Mouse (Mus musculus) kidney, postnatal 0 days (tissue): ENCODE measurements around the gene Eif4g3. TPM values are rescaled to one million over a fixed set of nuclear protein-coding genes. Genes with fewer than 3 reads are reported as not detected.

Experiments
- ATAC-seq: fragments of 200-750 bp; cut with Nextera tagmentation; replicated peaks from 2 replicates; pipeline ENCODE4 v1.8.0; 2017; ENCODE audit warnings: low read depth, moderate number of reproducible peaks, moderate TSS enrichment, moderate library complexity; ENCODE audit not compliant: low FRiP score
- DNase-seq: peaks from one replicate; pipeline ENCODE4 v3.0.0-alpha.2; 2016; ENCODE audit warnings: low spot score
- H3K27ac ChIP-seq: fragments of 300-500 bp; sonication (generic); 2 replicates; pipeline ENCODE4 v1.5.1; 2014; ENCODE audit warnings: mild to moderate bottlenecking
- H3K27me3 ChIP-seq: fragments of 300-500 bp; sonication (generic); 2 replicates; pipeline ENCODE4 v1.6.1; 2014; ENCODE audit warnings: low read length, mixed read lengths; ENCODE audit not compliant: insufficient read depth
- H3K36me3 ChIP-seq: fragments of 300-500 bp; sonication (generic); 2 replicates; pipeline ENCODE4 v1.6.1; 2014; ENCODE audit warnings: low read length, mixed read lengths; ENCODE audit not compliant: insufficient read depth
- H3K4me1 ChIP-seq: fragments of 300-500 bp; sonication (generic); replicated peaks from 2 replicates; pipeline ENCODE4 v1.6.1; 2014; ENCODE audit warnings: antibody characterized with exemption, low read length, mixed read lengths; ENCODE audit not compliant: insufficient read depth
- H3K4me2 ChIP-seq: fragments of 300-500 bp; sonication (generic); 2 replicates; pipeline ENCODE4 v1.6.1; 2014; ENCODE audit warnings: mild to moderate bottlenecking, low read length, moderate library complexity, mixed read lengths
- H3K4me3 ChIP-seq: fragments of 300-500 bp; sonication (generic); replicated peaks from 2 replicates; pipeline ENCODE4 v1.5.1; 2014; ENCODE audit warnings: low read depth, low read length
- H3K9ac ChIP-seq: fragments of 300-500 bp; sonication (generic); 2 replicates; pipeline ENCODE4 v1.6.1; 2014; ENCODE audit warnings: low read depth, low read length
- H3K9me3 ChIP-seq: fragments of 300-500 bp; sonication (generic); replicated peaks from 2 replicates; pipeline ENCODE4 v1.6.1; 2016; ENCODE audit warnings: low read length, inconsistent platforms, mixed read lengths
- CTCF ChIP-seq: IDR thresholded peaks from 2 replicates; pipeline ENCODE4 v1.5.1; 2016; ENCODE audit warnings: antibody characterized with exemption, low read depth, mild to moderate bottlenecking, moderate library complexity
- WGBS: fragments of 180-500 bp; shearing (Covaris S2); extraction: QIAGEN DNeasy Blood & Tissue Kit; methylation state at CpG from one replicate; pipeline ENCODE4 v1.1.7; 2014; 5-methylcytosine and 5-hydroxymethylcytosine counted together
- polyA plus RNA-seq: library from polyadenylated mRNA; unstranded; fragments of >200 nt; fragmentation: Nextera tagmentation; extraction: Ambion mirVana; gene quantifications from 2 replicates; pipeline ENCODE4 v1.2.1, GENCODE M21; 2015

Eif4g3 gene
- polyA plus RNA-seq, 1 experiment from 2014 or later: 26.6 TPM

GRCm38 (mm10) chr4:137993821-137994561 is 1.2 kb downstream of the Eif4g3 start:
- no peak for TF ChIP-seq CTCF
- 0 out of 2 replicates have a peak, but pooled peaks cover 8% of the 10 kb centered on the region for H3K36me3 ChIP-seq
- H3K9me3 ChIP-seq: no peaks in the 10 kb centered on the region
- H3K4me2 ChIP-seq: peak overlapping the region; percentile 82
- ATAC-seq (peak; percentile 2; the same call in 1 of the 2 replicates), DNase-seq (peak; percentile 51)
- H3K4me1 ChIP-seq: peaks cover 26% of the 10 kb centered on the region
- H3K27me3 ChIP-seq: no peaks in the 10 kb centered on the region
- peak overlapping the region; percentile 99 for H3K9ac ChIP-seq
- peak overlapping the region; percentile 93 for H3K4me3 ChIP-seq
- WGBS: under 1% methylated on average over 50 of the region's 60 CpGs
- peak overlapping the region; percentile 91 for H3K27ac ChIP-seq

GRCm38 (mm10) chr4:137994562-137995336 is 1.9 kb downstream of the Eif4g3 start:
- DNase-seq (no peak), ATAC-seq (no peak)
- Histone ChIP-seq H3K4me3 (peak overlapping the region; percentile 93), H3K9me3 (no peaks in the 10 kb centered on the region), H3K27ac (peak overlapping the region; percentile 91; the same call in 1 of the 2 replicates), H3K4me1 (peaks cover 26% of the 10 kb centered on the region), H3K27me3 (no peaks in the 10 kb centered on the region), H3K9ac (peak overlapping the region; percentile 99), H3K4me2 (peak overlapping the region; percentile 82), H3K36me3 (0 out of 2 replicates have a peak, but pooled peaks cover 15% of the 10 kb centered on the region)
- no peak for TF ChIP-seq CTCF
- WGBS: 36% methylated on average over 12 of the region's 12 CpGs

GRCm38 (mm10) chr4:137995399-137995798 is 2.6 kb downstream of the Eif4g3 start:
- WGBS: 40% methylated on average over 12 of the region's 12 CpGs
- Histone ChIP-seq H3K9ac (peak overlapping the region; percentile 50; the same call in 1 of the 2 replicates), H3K4me1 (peaks cover 26% of the 10 kb centered on the region), H3K4me3 (peak overlapping the region; percentile 93), H3K36me3 (0 out of 2 replicates have a peak, but pooled peaks cover 15% of the 10 kb centered on the region), H3K27ac (0 out of 2 replicates have a peak overlapping the region, but pooled peaks have one; percentile 38), H3K4me2 (peak overlapping the region; percentile 82), H3K27me3 (no peaks in the 10 kb centered on the region), H3K9me3 (no peaks in the 10 kb centered on the region)
- DNase-seq (peak; percentile 14), ATAC-seq (no peak)
- no peak for TF ChIP-seq CTCF

- no peaks in the 10 kb centered on the region for H3K27me3 ChIP-seq
- H3K9me3 ChIP-seq: no peaks in the 10 kb centered on the region
- H3K36me3 ChIP-seq: 0 out of 2 replicates have a peak, but pooled peaks cover 15% of the 10 kb centered on the region
- WGBS: 62% methylated on average over 4 of the region's 4 CpGs
- TF ChIP-seq CTCF: no peak
- DNase-seq (no peak), ATAC-seq (no peak)
- no peak overlapping the region for H3K9ac ChIP-seq
- no peak overlapping the region for H3K4me2 ChIP-seq
- peaks cover 17% of the 10 kb centered on the region for H3K4me1 ChIP-seq
- H3K4me3 ChIP-seq: no peak overlapping the region
- no peak overlapping the region for H3K27ac ChIP-seq
Measured at GRCm38 (mm10) chr4:137998232-137998631, 5.4 kb downstream of the Eif4g3 start.

GRCm38 (mm10) chr4:138000682-138001081 is 7.9 kb downstream of the Eif4g3 start:
- 10% methylated on average over 7 of the region's 7 CpGs for WGBS
- ATAC-seq: no peak

GRCm38 (mm10) chr4:138003909-138004610 is 11.2 kb downstream of the Eif4g3 start:
- DNase-seq (no peak), ATAC-seq (peak; percentile 50; the same call in 1 of the 2 replicates)
- Histone ChIP-seq H3K9ac (no peak overlapping the region), H3K9me3 (no peaks in the 10 kb centered on the region), H3K4me1 (no peaks in the 10 kb centered on the region; the same call in 1 of the 2 replicates), H3K36me3 (0 out of 2 replicates have a peak, but pooled peaks cover 11% of the 10 kb centered on the region), H3K27ac (0 out of 2 replicates have a peak overlapping the region, but pooled peaks have one; percentile 25), H3K27me3 (no peaks in the 10 kb centered on the region), H3K4me2 (no peak overlapping the region), H3K4me3 (no peak overlapping the region)
- no peak for TF ChIP-seq CTCF
- WGBS: 63% methylated on average over 11 of the region's 11 CpGs

More at GRCm38 (mm10) chr4:138000682-138001081, 7.9 kb downstream of the Eif4g3 start:
- Histone ChIP-seq H3K4me2 (no peak overlapping the region), H3K9me3 (no peaks in the 10 kb centered on the region), H3K4me3 (no peak overlapping the region), H3K27ac (no peak overlapping the region), H3K9ac (no peak overlapping the region), H3K27me3 (no peaks in the 10 kb centered on the region), H3K36me3 (0 out of 2 replicates have a peak, but pooled peaks cover 19% of the 10 kb centered on the region), H3K4me1 (peaks cover 6% of the 10 kb centered on the region)
- DNase-seq: peak; percentile 74
- no peak for TF ChIP-seq CTCF
